Mouse (Mus musculus) cerebellum, adult 11 months (tissue): ENCODE data around the gene Cyth1.

Experiments used
- DNase-seq: peaks from one replicate; pipeline ENCODE4 v3.0.0; 2022

Cyth1 gene

DNA sequence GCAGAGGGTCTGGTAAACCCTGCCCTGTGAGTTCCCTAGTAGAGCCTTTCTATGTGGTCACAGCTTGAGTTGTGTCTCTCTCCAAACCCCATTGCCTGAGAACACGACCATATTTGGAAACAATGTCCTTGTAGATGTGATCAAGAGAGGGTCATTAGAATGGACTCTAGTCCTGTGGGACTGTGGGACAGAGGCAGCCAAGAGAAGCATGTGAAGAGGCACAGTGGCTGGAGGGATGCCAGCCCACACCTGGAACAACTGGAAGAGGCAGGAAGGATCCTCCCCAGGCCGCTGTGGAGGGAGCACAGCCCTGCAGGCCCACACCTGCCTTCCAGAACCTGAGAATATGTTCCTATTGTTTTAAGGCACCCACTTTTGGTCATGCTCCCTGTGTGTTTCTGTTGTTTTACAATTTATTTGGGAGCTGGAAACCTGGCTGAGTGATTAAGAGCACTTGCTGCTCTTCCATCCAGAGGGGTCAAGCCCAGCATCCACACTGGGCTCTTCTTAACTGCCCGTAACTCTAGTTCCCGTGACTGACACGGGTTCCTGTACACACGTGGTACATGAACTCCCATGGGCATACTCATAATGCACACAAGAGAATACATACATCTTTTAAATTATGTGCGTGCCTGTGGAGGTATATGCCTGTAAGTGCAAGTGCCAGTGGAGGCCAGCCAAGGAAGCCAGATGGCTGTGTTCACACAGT is 5.2 kb upstream of the Cyth1 start:
- peak; percentile 39 for DNase-seq

DNA sequence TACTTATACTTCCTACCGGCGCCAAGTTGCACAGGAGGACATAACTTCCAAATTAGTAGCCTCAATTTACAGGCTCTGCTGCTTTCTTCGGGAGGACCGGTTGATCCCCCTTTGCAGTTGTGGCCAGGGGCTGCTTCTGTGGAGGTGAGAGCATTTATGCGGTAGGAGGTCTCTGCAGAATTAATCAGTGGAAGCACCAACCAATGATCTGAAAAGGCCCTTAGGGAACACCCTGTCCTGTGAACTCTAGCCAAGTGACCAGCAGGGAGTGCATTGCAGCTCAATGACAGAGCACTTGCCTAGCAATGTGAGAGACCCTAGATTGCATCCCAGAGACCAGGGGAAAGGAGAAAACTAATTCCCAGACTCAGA is 606 bp upstream of the Cyth1 start:
- DNase-seq = no peak

DNA sequence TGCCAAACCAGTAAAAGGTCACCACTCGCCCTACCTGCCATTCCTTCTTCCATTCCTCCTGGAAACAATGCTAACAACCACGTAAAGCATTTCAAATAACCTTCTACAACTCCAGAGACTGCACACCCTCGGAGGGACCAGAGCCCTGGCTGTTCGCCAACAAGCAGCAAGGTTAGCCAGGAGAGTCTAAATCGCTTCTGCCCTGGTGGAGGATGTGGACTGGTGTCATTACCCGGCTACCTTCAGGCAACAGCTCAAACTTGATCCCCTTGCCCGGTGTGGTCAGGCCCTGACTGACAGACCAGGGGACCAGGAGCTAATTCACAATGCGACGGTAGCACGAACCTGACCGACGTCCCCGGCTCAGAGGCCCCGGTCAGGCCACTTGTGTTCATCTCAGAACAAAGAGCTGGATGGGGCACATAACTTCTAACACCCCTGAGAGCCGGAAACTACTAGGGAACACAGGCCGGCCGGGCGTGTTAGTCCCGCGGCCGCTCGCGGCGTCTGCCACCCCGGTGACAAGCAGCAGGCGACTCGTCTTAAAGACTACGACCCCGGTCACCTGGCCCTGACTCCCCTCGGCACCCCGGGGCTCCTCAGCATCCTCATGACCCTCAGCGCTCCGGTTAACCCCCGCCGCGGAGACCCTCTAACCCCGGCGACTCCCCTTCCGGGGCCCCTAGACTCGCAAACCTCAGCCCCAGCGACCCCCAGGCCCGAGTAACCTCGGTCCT is 865 bp downstream of the Cyth1 start:
- DNase-seq = peak; percentile 66

DNA sequence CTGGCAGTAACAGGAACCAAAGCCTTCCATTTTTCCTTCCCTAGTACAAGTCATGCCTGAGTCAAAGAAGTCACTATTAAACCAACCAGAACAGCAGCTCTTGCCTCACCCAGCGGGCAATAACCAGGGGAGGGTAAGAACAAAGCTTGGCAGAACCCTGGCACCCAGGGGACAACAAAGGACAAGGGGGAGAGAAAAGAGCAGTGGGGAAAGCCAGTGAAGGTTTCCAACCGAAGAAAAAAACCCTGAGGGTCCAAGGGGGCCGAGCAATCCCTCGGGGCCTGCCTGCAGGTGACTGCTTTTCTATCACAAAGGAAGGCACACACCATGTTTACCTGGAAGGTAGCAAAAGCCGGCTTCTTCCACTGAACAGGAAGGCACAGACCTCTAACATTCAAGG is 1.7 kb downstream of the Cyth1 start:
- no peak for DNase-seq

DNA sequence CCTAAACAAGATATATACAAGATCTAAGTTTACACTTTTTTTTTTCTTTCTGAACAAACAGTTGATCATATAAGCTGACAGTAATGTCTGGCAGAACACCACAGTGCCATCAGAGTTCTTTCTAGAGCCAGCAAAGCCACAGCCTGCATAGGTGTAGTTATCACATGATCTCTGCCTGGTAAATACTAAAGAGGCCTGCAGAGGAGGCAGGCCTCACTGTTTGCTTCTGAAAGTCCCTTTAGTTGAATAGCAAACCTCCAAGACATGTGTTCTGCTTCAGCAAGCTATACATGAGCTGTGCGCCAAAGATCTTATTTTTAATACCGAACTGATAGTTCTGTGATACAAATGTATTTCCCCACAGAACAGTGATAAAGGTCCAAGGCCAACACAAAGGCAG is 3.3 kb downstream of the Cyth1 start:
- no peak for DNase-seq

DNA sequence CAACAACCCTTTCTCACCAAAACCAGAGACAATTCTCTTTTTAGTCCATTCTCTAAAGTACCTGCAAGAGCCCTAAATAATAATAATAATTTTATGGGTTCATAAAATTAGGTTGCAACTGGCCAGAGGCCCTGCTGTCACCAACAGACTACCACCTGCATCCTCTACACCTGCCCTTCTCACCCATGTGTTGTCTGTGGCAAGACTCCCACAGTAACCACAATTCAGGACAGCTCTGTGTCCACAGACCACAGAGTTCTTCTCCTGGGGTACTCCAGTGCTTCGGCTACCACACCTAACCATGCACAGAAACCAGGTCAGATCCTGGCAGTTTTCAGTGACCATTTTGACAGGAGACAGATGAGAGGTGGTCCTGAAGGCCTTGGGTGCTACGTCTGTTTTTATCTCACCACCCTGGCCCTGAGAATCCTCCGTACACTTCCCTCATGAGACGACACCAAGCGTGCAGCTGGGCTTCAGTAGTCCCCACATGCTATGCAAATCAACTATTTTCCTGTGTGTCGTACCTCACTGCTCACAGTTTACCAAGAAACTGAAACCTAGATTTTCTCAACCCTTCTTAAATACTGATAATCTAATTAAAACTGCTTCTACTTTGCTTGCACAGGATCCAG is 4.6 kb downstream of the Cyth1 start:
- no peak for DNase-seq

DNA sequence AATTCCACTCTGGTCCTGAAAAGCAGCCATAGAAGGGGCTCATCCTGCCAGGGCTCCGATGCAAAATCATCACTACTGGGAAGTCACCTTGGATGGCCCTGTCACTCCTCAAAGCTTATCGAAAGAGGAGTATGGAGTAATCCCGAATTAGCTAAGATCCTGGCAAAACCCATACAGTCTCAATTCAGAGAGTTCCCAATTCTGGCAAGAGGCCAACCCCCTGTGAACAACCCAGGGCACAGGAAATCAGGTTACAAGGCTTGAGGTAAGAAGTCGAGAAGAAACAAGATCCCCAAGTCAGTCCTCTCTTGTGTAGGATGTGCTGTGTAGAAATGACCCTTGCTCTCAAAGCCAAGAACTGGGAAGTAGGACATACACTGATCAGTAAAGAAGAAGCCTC is 5.9 kb downstream of the Cyth1 start:
- DNase-seq = no peak

DNA sequence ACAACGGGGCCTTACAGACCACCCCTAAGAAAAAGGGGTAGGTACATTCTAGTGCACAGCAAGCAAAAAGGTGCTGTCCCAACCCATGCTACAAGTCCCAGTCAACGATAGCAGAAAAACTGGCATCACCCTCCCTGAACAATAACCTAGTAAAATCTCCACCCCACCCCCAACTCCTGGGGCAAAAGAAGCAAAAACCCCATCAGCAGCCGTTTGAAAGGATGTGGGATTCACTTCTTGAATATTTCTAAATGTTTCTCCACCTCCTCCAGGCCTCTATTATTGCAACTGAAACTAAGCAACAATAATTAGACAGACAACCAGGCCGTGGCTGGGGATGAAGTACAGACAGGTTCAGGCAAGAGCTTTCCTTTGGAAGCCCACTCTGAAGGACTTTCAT is 8.0 kb downstream of the Cyth1 start:
- no peak for DNase-seq

DNA sequence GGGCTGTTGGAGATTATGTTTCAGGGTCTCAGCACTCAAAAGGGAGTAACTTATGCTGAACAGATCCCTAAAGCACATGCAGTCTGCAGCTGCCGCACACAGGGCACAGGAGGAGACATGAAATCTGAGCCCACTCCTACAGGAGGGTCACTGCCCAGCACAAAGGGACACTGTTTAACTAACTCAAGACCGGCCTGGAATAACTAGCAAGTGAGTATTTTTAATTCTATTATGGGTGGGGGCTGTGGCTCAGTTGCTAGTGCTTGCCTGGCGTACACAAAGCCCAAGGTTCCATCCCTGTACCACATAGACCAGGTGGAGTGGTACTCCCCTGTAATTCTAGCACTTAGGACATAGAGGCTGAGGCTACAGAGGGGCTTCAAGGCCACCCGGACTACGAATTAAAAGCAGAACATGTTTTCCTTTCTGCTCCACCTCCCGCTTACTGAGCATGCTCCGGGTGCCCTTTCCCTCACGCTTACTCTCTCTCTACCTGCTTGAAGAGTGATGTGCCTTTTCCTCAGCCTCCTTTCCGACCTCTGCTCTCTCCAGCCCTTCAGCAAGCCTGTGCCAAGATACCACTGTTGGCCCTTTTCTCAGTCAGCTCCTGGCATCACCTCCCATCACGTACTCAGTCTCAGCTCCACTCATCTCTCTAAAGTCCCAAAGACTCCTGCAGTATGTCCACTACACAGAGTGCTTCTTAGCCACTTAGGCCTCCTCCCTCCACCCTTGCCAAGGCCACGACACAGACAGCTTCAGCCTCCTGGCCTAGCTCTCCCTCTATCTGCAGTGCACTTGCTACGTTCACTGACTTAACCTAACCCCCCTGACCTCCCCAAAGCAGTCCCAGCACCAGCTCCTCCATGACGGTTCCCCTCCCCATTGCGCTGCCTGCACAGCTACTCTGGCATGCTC is 8.9 kb downstream of the Cyth1 start:
- DNase-seq = no peak

DNA sequence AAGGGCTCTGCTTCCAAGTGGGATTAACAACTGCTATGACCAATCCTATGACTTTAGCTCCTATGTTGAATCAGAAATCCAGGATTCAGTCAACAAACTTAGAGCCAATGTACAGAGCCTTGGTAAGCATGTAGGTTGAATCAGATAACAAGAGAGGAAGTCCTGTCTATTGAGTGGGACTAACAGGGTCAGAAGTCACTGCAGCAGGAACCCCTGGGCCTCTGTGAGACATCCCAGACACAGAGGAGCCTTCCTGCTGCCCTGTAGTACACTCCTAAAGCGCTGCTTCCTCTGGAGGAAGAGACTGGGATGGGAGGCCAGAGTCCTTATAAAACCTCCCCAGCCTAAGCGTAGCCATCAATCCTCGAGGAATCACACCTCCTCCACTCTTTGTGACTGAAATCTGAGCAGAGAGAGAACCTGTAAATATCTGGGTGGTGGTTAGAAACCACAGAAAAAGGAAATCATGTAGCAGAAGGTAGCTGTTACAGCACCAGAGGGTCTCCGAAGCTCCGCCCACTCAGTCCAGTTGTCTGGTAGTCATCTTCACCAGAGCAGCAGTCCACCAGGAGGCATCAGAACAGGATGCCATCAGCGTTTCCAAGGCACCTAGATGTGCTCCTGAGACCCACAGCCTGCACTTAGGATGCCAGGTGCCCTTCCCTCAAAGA is 11.7 kb downstream of the Cyth1 start:
- no peak for DNase-seq

DNA sequence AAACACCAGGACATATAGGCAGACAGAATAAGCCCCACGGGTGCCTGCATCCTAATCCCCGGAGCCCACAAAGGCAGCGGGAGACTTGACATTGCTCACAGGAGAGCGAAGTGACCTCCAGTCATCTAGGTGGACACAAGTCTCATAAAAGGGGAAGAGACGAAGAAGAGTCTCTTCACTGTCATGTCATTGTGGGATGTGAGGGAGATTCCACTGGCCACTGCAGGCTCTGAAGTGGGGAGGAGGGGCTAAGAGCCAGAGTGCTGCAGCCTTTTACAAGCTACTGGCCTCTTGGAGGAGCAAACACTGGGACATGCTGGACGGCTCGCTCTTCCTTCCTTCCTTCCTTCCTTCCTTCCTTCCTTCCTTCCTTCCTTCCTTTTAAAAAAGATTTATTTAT is 13.5 kb downstream of the Cyth1 start:
- no peak for DNase-seq

DNA sequence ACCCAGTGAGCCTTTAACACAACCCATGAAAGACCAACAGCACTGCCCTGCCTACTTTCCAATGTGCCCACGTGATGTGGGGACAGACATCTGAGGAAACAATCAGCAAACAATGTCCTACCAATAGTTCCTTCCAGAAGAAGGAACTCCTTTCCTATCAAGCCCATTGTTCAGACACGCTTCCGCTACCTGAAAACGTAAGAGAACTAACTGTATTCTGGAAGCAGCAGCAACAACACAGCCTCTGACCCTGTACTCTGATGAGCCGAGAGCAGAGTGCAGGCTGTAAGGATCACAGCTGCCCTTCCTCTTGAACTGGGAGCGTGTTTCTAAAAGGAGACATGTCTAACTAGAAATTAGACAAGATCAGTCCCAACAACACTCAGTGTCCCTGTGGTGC is 13.9 kb downstream of the Cyth1 start:
- no peak for DNase-seq

DNA sequence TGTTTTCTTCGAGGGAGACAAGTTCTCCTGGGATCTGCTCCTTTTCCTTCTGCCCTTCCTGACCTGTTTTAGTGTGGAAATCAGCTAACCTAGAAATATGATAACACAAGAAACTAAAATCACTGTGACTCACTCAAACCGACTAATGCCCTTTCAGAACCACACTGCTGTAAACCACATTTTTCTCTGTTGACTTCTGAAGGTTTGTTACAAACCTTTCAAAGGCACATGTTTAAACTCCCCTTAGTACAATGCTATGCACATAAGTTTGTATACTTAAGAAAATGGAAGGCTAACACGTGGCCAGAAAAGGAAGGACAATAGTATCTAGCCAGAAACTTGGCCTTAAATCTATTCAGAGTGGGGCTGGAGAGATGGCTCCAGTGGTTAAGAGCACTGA is 14.5 kb downstream of the Cyth1 start:
- DNase-seq = no peak

DNA sequence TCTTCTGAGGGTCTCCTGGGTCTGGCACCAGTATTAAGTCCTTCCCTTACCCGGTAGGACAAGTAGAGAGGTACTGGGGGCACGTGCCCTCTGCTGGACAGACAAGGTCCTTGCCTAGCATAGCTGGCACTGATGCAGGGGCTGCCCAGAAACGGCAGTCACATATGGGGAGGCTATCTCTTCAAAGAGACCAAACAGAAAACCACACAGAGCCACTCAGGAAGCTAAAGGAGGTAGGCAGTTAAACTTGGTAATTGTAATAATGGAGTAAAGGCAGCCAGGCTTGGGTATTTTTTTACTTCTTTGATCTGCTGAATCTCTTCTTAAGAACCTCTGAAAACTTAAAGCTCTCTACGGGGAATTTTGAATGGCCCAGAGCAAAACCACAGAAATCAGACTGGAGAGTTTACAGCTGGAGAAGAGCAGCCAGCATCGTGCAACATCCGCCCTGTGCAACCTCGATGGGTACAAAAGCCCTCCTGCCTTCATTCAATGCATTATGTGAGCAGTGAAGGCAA is 16.0 kb downstream of the Cyth1 start:
- DNase-seq = no peak

DNA sequence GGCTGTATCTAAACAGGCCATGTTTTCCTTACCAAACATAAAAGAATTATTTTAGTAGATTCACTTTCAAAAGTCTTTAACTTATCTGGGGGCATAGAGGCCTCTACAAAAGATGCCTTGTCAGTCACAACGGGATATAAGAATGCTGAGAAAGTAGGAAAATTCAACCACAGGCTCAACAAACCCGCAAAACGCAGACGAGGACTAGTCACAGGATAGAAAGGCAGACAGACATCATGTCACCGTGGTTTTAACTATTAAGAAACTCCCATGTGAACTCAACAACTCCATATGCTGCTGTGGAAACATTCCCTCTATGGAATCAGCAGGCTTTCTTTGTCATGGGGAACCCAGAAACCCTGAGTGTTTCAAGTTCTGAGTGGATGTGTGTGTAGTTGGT is 18.5 kb downstream of the Cyth1 start:
- no peak for DNase-seq

DNA sequence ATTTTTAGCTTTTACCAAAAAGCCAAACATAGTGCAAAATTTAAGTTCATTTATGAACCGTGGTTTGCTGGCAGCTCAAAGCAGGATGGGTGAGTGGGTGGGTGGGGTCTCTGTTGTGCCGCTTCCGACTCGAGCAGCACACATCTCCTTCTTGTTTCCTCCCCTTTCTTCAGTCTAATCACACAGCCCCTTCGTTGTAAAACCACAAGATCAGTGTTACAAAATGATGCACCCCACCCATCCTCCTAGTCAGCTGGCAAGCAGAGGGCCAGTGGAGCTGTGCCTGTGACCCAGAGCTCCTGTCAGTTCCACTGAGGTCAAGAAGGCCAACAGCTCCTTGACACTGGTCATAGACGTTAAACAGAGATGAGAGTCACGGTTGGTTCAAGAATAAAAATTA is 20.7 kb downstream of the Cyth1 start:
- DNase-seq = no peak

DNA sequence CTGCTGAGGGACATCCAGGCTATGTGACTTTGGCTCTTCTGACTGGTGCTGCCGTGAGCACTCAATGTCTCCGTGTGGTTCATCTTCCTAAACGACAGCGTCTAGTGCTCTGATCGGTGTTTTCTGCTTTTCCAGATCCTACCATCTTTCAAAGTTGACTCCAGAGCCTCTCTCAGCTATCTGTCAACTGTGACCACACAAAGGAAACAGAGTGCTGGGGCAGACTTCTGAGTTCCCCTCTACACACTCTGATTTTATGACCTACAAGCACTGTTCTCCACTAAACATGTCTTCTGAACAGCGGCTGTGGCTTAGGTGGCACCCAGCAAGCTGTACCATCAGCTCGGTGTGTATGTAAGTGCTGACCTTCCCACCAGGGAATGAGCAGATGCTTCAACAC is 21.5 kb downstream of the Cyth1 start:
- DNase-seq = no peak

DNA sequence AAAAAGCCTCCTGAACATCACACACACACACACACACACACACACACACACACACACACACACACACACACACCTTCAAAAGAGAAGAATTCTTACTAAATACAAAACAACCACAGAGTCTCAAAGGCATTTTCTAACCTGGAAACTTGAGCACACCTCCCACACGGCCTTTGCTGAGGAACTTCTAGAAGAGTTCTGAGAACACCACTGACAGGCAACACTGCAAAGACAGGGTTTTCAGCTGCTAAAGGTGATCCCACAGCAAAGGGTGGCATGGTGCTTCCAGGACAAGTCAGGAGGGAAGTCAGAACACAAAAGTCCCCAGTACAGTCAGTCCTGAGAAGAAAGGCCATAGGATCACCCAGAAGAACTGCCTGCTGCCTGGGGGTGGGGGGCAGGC is 22.5 kb downstream of the Cyth1 start:
- no peak for DNase-seq

DNA sequence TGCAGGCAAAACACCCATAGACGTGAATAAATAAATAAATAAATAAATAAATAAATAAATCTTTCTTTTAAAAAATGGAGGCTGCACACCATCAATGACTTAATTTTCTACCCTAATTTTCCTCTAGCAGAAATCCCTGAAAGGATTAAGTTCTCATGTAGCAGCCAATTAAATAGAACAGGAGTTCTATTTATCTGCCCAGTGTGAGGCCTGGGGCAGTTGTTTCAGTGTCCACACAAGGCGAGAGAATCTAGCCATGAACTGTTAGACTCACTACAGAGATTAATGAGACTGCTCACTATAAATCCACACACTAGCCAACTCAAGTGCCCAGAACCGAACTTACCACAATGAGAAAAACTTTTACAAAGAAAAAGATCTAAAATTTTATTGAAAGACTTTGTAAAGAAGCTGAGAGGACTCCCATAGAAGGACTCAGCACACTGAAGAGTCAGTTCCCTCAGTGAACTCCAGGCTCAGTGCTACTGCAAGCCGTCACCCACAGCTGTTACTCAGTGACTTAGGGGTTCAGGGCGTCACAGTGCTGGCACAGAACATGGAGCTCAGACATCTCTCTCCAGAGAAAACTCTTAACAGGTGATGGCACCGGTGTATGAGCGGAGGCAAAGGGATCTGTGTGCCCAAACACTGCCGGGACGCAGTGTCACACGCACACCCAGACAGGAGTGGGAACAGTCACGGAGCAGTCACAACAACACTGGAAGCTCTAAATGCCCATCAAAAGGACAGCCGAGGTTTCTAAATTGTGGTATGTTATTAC is 23.1 kb downstream of the Cyth1 start:
- DNase-seq = no peak

DNA sequence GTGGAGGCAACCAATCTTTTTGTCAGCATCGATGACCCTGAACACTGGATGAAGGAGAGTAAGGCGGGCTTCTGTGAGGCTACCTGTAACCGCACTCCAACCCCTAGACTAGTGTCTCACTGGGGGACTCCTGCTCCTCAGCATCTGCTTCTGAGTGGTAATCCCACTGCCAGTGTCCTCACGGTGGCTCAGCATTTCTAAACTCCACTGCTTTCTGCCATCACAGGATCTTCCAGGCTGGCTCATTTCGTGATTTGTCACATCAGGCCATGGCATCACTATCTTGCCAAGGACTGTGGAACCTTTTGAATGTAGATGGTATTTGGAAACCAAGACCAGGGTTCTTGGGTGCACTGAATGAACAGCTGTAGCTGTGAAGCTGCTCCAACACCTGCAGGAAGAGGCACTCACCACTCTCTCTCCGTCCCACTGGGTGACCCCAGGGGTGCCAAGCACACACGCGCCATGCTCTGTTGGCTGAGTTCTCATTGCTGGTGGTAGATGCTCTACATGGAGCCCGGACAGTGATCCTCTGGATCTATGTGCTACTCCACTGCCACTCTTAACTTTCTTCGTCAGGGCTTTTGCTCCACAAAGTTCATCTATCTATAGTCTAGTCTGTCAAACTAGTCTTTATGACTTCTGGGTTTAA is 24.9 kb downstream of the Cyth1 start:
- no peak for DNase-seq

DNA sequence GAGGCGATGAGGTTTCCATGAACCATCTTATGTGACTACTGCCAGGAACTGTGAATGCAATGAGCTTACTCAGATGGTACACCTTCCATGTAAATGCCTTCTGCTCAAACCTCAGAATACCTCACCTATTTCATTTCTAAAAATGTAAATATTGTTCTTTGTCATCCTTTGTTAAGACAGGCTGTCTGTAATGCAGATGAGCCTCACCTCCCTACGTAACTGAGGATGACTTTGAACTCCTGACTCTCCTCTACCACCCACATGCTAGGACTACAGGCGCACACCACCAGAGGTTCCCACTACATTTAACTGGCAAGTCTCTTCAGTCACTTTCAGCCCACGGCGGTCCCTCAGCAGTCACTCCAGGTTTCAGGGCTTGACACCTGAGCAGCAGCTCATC is 25.5 kb downstream of the Cyth1 start:
- no peak for DNase-seq
